ENCODE assay signal across 9 mouse cellular contexts in the genomic region with DNA sequence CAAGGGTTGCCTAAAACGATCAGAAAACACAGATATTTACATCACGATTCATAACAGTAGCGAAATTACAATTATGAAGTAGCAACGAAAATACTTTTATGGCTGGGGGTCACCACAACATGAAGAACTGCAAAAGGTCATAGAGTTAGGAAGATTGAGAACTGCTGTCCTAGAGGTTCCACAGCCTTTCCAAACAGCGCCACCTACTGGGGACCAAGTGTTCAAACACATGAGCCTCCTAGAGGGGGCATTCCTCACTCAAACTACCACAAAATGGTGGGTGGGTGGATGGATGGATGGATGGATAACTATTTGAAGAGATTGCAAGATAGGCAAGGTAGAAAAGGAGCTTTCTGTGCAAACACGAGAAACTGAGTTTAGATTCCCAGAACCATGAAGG.
DNase-seq lines count a peak whose midpoint lies in the region; ATAC-seq and TF ChIP-seq lines count a peak whose summit lies in the region.
"Had no signal": no experiment of that assay in that cellular context is flagged by ENCODE, and none has a peak within 500 bp of the region (broad histone marks: within the 10 kb centered on the region; RNA-seq: fewer than 3 reads in every experiment).

No protein-coding gene starts in this region.

- WGBS in midbrain, embryonic 11.5 days, result 88% methylated on average over 6 of the region's 6 CpGs
- 91% methylated on average over 6 of the region's 6 CpGs for WGBS in midbrain, embryonic 10.5 days

- TF ChIP-seq CTCF in gastrocnemius, adult 2 months (IDR thresholded peaks at IDR 0.05), result peak; percentile 38

- no peak overlapping the region for H3K4me2 ChIP-seq in midbrain, embryonic 11.5 days
- H3K4me2 ChIP-seq: hindbrain, embryonic 12.5 days had no signal

- H3K9me3 ChIP-seq in midbrain, embryonic 11.5 days (ENCODE audit: control insufficient read depth, low read length), result no peaks in the 10 kb centered on the region
- H3K9me3 ChIP-seq in midbrain, embryonic 10.5 days (replicated peaks), result no peaks in the 10 kb centered on the region
- H3K9me3 ChIP-seq: hindbrain, embryonic 12.5 days had no signal

- H3K4me3 ChIP-seq in gastrocnemius, adult 2 months, result no peak overlapping the region
- H3K4me3 ChIP-seq in midbrain, embryonic 11.5 days (ENCODE audit: low read depth, low read length), result no peak overlapping the region
- no peak overlapping the region for H3K4me3 ChIP-seq in midbrain, embryonic 10.5 days
- H3K4me3 ChIP-seq: hindbrain, embryonic 12.5 days had no signal

- H3K9ac ChIP-seq in midbrain, embryonic 11.5 days (ENCODE audit: low read length), result no peak overlapping the region
- H3K9ac ChIP-seq: hindbrain, embryonic 12.5 days had no signal

- DNase-seq in gastrocnemius, adult 2 months, result no peak
- DNase-seq in gastrocnemius, postnatal 14 days, result no peak
- peak; percentile 86 for DNase-seq in midbrain, embryonic 11.5 days (ENCODE audit: low spot score, missing footprints)
- no peak for DNase-seq in midbrain, embryonic 10.5 days (ENCODE audit: low spot score)
- peak; percentile 1 for DNase-seq in c-Kit-positive CD71-positive TER-119-positive erythroid progenitor cells, embryonic 14.5 days (ENCODE audit: low spot score)
- DNase-seq in splenic B cell, adult 2 months (ENCODE audit: low read depth, low spot score), result peak; percentile 2
- no peak for DNase-seq in spleen, adult 18-20 months
- DNase-seq in gastrocnemius, postnatal 36 days, result no peak

- intact Hi-C loops in gastrocnemius, adult 2 months (cut with DNase I), result no loop called here
- intact Hi-C loops in gastrocnemius, postnatal 14 days (cut with DNase I; ENCODE audit: low total_unique reads), result no loop called here
- intact Hi-C loops in gastrocnemius, postnatal 36 days (cut with DNase I), result no loop called here

- no peak for ATAC-seq in midbrain, embryonic 11.5 days (ENCODE audit: low FRiP score)

- H3K4me1 ChIP-seq in midbrain, embryonic 11.5 days (ENCODE audit: control insufficient read depth, insufficient read depth, low read length), result no peaks in the 10 kb centered on the region
- no peaks in the 10 kb centered on the region for H3K4me1 ChIP-seq in midbrain, embryonic 10.5 days
- H3K4me1 ChIP-seq: hindbrain, embryonic 12.5 days had no signal

- H3K27ac ChIP-seq in gastrocnemius, adult 2 months, result no peak overlapping the region
- H3K27ac ChIP-seq in midbrain, embryonic 11.5 days (ENCODE audit: low read depth, low read length), result no peak overlapping the region
- H3K27ac ChIP-seq in midbrain, embryonic 10.5 days (replicated peaks), result no peak overlapping the region
- H3K27ac ChIP-seq: hindbrain, embryonic 12.5 days had no signal

- H3K36me3 ChIP-seq in midbrain, embryonic 11.5 days (ENCODE audit: control insufficient read depth, insufficient read depth, low read length), result no peaks in the 10 kb centered on the region
- H3K36me3 ChIP-seq in midbrain, embryonic 10.5 days, result peaks cover 2% of the 10 kb centered on the region; the same call in 1 of the 2 replicates
- H3K36me3 ChIP-seq in splenic B cell, adult 2 months (ENCODE audit: control insufficient read depth, insufficient read depth, low read length, poor library complexity, severe bottlenecking), result no peaks in the 10 kb centered on the region
- H3K36me3 ChIP-seq: hindbrain, embryonic 12.5 days had no signal

- H3K27me3 ChIP-seq in midbrain, embryonic 11.5 days (ENCODE audit: control insufficient read depth, insufficient read depth, low read length), result no peaks in the 10 kb centered on the region
- no peaks in the 10 kb centered on the region for H3K27me3 ChIP-seq in midbrain, embryonic 10.5 days (ENCODE audit: low read depth, poor library complexity, severe bottlenecking)
- H3K27me3 ChIP-seq in splenic B cell, adult 2 months (ENCODE audit: control insufficient read depth, insufficient read depth, low read length, poor library complexity, severe bottlenecking), result no peaks in the 10 kb centered on the region
- H3K27me3 ChIP-seq: hindbrain, embryonic 12.5 days had no signal

Comparison
In these comparisons a context has a peak if more than half of its experiments do, and no peak if none do; other contexts are left out.
1. DNase-seq: peak in midbrain, embryonic 11.5 days (single experiment), c-Kit-positive CD71-positive TER-119-positive erythroid progenitor cells, embryonic 14.5 days (single experiment) and splenic B cell, adult 2 months (single experiment); none in gastrocnemius, adult 2 months (single experiment), gastrocnemius, postnatal 14 days (single experiment), midbrain, embryonic 10.5 days (single experiment), spleen, adult 18-20 months (0 of 2) and gastrocnemius, postnatal 36 days (0 of 2).